Mouse (Mus musculus) gonadal fat pad, adult 2 months (tissue): ENCODE measurements around the gene Adssl1. TPM values are rescaled to one million over a fixed set of nuclear protein-coding genes. Genes with fewer than 3 reads are reported as not detected.

Experiments
- DNase-seq: peaks from one replicate; pipeline ENCODE4 v3.0.0-alpha.2; 2012; ENCODE audit warnings: low read depth
- polyA plus RNA-seq: library from polyadenylated mRNA; depleted of rRNA; stranded (reverse); fragments of >200 nt; gene quantifications from 2 replicates; pipeline ENCODE4 v1.2.3, GENCODE M21; 2012; rRNA removed

Gene Adssl1
- polyA plus RNA-seq, 1 experiment, result 3.8 TPM

DNA sequence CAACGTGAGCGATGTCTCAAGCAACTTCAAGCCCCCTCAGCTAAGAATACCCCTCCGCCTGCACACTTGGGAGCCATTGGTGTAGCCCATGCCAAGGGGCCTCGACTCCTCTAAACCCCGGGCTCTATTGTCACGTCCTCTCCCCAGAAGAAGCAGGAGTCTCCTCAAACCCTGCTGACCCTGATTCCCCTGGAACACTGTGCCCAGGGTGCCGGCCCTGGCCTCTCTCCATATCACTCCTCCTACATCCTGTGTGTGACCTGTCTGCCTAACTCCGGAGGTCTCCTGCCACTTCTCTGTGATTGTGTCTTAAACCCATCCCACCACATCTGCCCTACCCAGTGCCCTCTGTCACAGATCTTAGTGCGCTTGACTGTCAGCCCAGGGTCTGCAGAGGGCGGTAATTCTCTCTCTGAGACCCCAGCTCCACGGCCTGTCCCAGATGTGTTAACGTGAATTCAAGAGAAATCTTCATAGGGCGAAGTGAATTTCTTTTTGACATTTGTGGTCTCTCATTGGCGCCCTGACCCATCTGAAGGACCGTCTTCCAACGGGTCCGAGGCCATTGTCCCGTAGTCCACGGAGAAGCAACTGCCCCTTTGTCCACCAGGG lies 58.2 kb downstream of the Adssl1 start:
- DNase-seq, result no peak

DNA sequence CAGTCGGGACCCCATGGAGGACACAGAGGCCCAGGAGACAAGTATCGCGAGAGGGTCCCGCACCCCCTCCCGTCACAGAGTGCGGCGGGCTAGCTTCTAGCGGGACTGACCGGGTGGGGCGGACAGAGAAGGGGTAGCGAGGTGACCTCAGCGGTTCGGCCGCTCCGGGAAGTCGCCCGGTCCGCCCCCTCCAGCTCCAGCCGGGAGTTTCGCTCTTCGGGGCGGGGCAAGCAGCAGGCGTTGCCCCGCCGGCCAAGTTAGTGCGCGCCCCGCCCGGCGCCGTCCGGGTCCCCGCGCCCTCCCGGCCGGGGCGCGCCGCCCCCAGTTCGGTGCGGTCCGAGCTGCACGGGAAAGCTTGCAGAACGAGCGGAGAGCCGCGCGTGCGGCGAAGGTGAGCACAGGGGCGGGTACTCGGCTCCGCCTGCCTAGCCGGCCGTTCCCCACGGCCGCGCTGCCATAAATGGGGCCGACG lies 58.7 kb downstream of the Adssl1 start, which contains the start of gene Zbtb42:
Gene Zbtb42, plus strand, starts transcription at position 274 of the 472 bp plus-strand sequence.
- DNase-seq, result no peak

- DNase-seq, result no peak
Measured at GRCm38 (mm10) chr12:112679027-112679996, 59.5 kb downstream of the Adssl1 start.

GRCm38 (mm10) chr12:112683351-112683750 lies 63.5 kb downstream of the Adssl1 start:
- DNase-seq, result no peak

DNA sequence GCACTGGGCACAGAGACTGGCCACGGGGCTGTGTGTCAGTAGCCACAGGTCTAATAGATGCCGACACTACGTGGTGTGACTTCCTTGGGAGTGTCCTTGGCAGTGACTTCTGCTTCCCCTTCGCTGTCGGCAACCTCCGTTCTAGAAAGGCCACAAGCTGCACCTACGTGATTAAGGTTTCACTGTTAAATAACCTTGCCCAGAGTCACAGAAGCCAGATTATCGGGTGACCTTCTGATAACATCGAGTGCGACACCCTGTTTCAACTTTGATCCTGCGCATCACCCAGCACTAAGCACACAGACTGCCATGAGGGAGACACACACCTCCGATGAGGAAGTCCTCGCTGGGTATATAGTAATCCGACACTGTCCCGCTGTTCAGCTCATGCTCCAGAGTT lies 68.6 kb downstream of the Adssl1 start:
- DNase-seq, result no peak

Other genes with a start within 250 kb of the Adssl1 start
- 84.5 and 101 TPM in 2 replicates for gene A530016L24Rik, start 130.6 kb upstream of the Adssl1 start, polyA plus RNA-seq
- gene Tmem179, start 103.3 kb upstream of the Adssl1 start, polyA plus RNA-seq, result 0.06 and 0.12 TPM in 2 replicates
- gene Inf2, start 31.3 kb upstream of the Adssl1 start, polyA plus RNA-seq, result 23.9 and 26.5 TPM in 2 replicates
- 34.1 and 35.3 TPM in 2 replicates for gene Siva1, start 24.6 kb downstream of the Adssl1 start, polyA plus RNA-seq
- gene Akt1, start 54.8 kb downstream of the Adssl1 start, polyA plus RNA-seq, result 95.2 and 117 TPM in 2 replicates
- gene Zbtb42, start 58.8 kb downstream of the Adssl1 start, polyA plus RNA-seq, result 12.2 and 13.9 TPM in 2 replicates
- gene Cep170b, start 100.4 kb downstream of the Adssl1 start, polyA plus RNA-seq, result 35.5 and 53.5 TPM in 2 replicates
- 53.6 and 55.4 TPM in 2 replicates for gene Pld4, start 140.6 kb downstream of the Adssl1 start, polyA plus RNA-seq
- 4.7 and 5.2 TPM in 2 replicates for gene Ahnak2, start 182.6 kb downstream of the Adssl1 start, polyA plus RNA-seq
- gene Clba1, start 188.9 kb downstream of the Adssl1 start, polyA plus RNA-seq, result 8.3 and 9.7 TPM in 2 replicates
- gene Cdca4, start 209.4 kb downstream of the Adssl1 start, polyA plus RNA-seq, result 16.2 and 17.9 TPM in 2 replicates
- 2.6 and 3.7 TPM in 2 replicates for gene Gpr132, start 248.2 kb downstream of the Adssl1 start, polyA plus RNA-seq